Mouse (Mus musculus) liver, embryonic 13.5 days (tissue): ENCODE results near the gene Pex19. TPM values are rescaled to one million over a fixed set of nuclear protein-coding genes. Genes with fewer than 3 reads are reported as not detected.

Experiments
- ATAC-seq: fragments of 200-750 bp; cut with Nextera tagmentation; 2 replicates; pipeline ENCODE4 v1.8.0; 2017; ENCODE audit warnings: low read depth, mild to moderate bottlenecking, moderate number of reproducible peaks, moderate library complexity
- DNase-seq: peaks from one replicate; pipeline ENCODE4 v3.0.0; 2022
- H3K27ac ChIP-seq: fragments of 300-500 bp; sonication (generic); 2 replicates; pipeline ENCODE4 v1.5.1; 2015; ENCODE audit warnings: moderate library complexity, mild to moderate bottlenecking, inconsistent platforms
- H3K27me3 ChIP-seq: fragments of 300-500 bp; sonication (generic); 2 replicates; pipeline ENCODE4 v1.6.1; 2015; ENCODE audit warnings: mild to moderate bottlenecking, inconsistent platforms
- H3K36me3 ChIP-seq: fragments of 300-500 bp; sonication (generic); 2 replicates; pipeline ENCODE4 v1.6.1; 2015; ENCODE audit warnings: mild to moderate bottlenecking, inconsistent platforms
- H3K4me1 ChIP-seq: fragments of 300-500 bp; sonication (generic); replicated peaks from 2 replicates; pipeline ENCODE4 v1.6.1; 2015; ENCODE audit warnings: inconsistent platforms
- H3K4me2 ChIP-seq: fragments of 300-500 bp; sonication (generic); 2 replicates; pipeline ENCODE4 v1.6.1; 2015; ENCODE audit warnings: inconsistent platforms, mild to moderate bottlenecking, moderate library complexity
- H3K4me3 ChIP-seq: fragments of 300-500 bp; sonication (generic); replicated peaks from 2 replicates; pipeline ENCODE4 v1.5.1; 2015; ENCODE audit warnings: mild to moderate bottlenecking, inconsistent platforms
- H3K9ac ChIP-seq: fragments of 300-500 bp; sonication (generic); 2 replicates; pipeline ENCODE4 v1.6.1; 2015; ENCODE audit warnings: mild to moderate bottlenecking, inconsistent platforms
- H3K9me3 ChIP-seq: fragments of 300-500 bp; sonication (generic); replicated peaks from 2 replicates; pipeline ENCODE4 v1.6.1; 2016; ENCODE audit warnings: inconsistent platforms
- WGBS: fragments of 180-500 bp; shearing (Covaris S2); methylation state at CpG from one replicate; pipeline ENCODE4 v1.1.7; 2015; ENCODE audit not compliant: insufficient replicate concordance; 5-methylcytosine and 5-hydroxymethylcytosine counted together
- polyA plus RNA-seq: library from polyadenylated mRNA; unstranded; fragments of >200 nt; fragmentation: Nextera tagmentation; extraction: Ambion mirVana; gene quantifications from 2 replicates; pipeline ENCODE4 v1.2.1, GENCODE M21; 2015

The Pex19 gene
- polyA plus RNA-seq, 1 experiment from 2014 or later: 39.9 TPM

DNA sequence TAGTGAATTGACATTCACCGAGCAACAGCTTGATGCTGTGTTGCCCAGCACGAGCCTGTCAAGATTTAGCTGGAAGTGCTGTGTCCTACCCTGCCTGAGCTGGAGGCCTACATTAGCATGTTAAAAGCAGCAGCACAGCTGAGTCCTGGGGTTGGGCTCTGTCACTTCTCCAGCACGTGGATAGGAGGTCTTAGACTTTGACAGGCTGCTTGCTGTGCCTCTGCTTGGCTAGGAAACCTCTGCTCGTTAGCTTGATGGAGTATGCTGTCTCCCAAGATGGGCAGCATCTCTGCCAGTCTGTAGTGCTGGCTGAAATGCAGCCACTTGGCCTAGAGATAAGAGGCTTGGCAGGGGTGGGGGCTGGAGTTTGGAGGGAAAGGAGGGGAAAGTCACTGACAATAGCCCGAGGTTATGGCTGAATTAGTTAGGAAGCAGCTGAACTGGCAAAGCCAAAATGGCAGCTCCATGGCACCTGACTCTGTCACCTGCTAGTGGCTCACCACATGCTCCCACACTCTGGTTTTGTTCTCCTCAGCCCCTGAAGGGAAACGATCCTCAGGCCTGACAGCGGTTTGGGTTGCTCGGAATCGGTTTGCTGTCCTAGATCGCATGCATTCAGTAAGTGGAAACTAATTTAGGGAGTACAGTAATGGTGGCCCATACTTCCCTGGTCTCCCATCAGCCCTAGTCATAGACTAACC, 18.6 kb upstream of the Pex19 start:
- peaks cover 96% of the 10 kb centered on the region for H3K36me3 ChIP-seq
- H3K4me2 ChIP-seq: no peak overlapping the region
- no peak for DNase-seq
- H3K9ac ChIP-seq: no peak overlapping the region
- no peak overlapping the region for H3K4me3 ChIP-seq
- no peak overlapping the region for H3K27ac ChIP-seq
- H3K9me3 ChIP-seq: no peaks in the 10 kb centered on the region
- WGBS: 82% methylated on average over 10 of the region's 10 CpGs
- H3K4me1 ChIP-seq: no peaks in the 10 kb centered on the region
- ATAC-seq: no peak
- H3K27me3 ChIP-seq: no peaks in the 10 kb centered on the region

- no peak overlapping the region for H3K27ac ChIP-seq
- H3K9ac ChIP-seq: no peak overlapping the region
- no peaks in the 10 kb centered on the region for H3K4me1 ChIP-seq
- ATAC-seq (no peak), DNase-seq (no peak)
- H3K27me3 ChIP-seq: no peaks in the 10 kb centered on the region
- no peak overlapping the region for H3K4me3 ChIP-seq
- H3K9me3 ChIP-seq: no peaks in the 10 kb centered on the region
- H3K4me2 ChIP-seq: no peak overlapping the region
- peaks cover 98% of the 10 kb centered on the region for H3K36me3 ChIP-seq
- WGBS: 85% methylated on average over 5 of the region's 5 CpGs
Measured at GRCm38 (mm10) chr1:172116948-172117347, 9.6 kb upstream of the Pex19 start.

GRCm38 (mm10) chr1:172119100-172119499, 7.5 kb upstream of the Pex19 start:
- ATAC-seq: no peak
- no peak overlapping the region for H3K27ac ChIP-seq
- H3K9me3 ChIP-seq: no peaks in the 10 kb centered on the region
- 63% methylated on average over 6 of the region's 6 CpGs for WGBS
- no peak overlapping the region for H3K4me3 ChIP-seq
- no peaks in the 10 kb centered on the region for H3K4me1 ChIP-seq
- H3K9ac ChIP-seq: no peak overlapping the region
- peaks cover 93% of the 10 kb centered on the region for H3K36me3 ChIP-seq
- H3K27me3 ChIP-seq: no peaks in the 10 kb centered on the region
- no peak overlapping the region for H3K4me2 ChIP-seq
- DNase-seq: no peak

GRCm38 (mm10) chr1:172119720-172120119, 6.8 kb upstream of the Pex19 start:
- no peaks in the 10 kb centered on the region for H3K9me3 ChIP-seq
- H3K4me1 ChIP-seq: no peaks in the 10 kb centered on the region
- no peak overlapping the region for H3K27ac ChIP-seq
- H3K4me3 ChIP-seq: no peak overlapping the region
- WGBS: 54% methylated on average over 3 of the region's 3 CpGs
- H3K9ac ChIP-seq: no peak overlapping the region
- ATAC-seq: no peak
- peaks cover 86% of the 10 kb centered on the region for H3K36me3 ChIP-seq
- no peaks in the 10 kb centered on the region for H3K27me3 ChIP-seq
- H3K4me2 ChIP-seq: no peak overlapping the region
- DNase-seq: peak; percentile 9

DNA sequence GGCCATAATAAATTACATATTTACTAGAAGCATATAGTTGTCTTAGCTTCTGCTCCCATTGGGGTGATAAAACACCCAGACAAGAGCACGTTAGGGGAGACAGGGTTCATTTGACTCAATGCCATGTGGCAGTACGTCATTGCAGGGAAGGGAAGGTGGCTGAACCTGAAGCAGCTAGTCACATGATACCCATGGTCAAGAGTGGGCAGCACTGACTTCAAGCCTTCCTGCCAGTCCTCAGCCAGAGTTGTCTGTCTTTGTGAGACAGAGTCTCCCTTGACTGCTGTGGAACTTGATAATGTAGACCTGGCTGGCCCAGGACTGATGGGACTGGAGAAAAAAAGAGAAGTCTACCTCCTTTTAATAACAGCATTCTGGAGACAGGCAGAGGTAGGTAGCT, 3.9 kb upstream of the Pex19 start:
- no peak for DNase-seq
- H3K4me1 ChIP-seq: peaks cover 11% of the 10 kb centered on the region
- ATAC-seq: no peak
- H3K4me3 ChIP-seq: no peak overlapping the region
- H3K4me2 ChIP-seq: no peak overlapping the region
- 74% methylated on average over 2 of the region's 2 CpGs for WGBS
- no peak overlapping the region for H3K9ac ChIP-seq
- no peaks in the 10 kb centered on the region for H3K9me3 ChIP-seq
- no peaks in the 10 kb centered on the region for H3K27me3 ChIP-seq
- no peak overlapping the region for H3K27ac ChIP-seq
- H3K36me3 ChIP-seq: peaks cover 57% of the 10 kb centered on the region

DNA sequence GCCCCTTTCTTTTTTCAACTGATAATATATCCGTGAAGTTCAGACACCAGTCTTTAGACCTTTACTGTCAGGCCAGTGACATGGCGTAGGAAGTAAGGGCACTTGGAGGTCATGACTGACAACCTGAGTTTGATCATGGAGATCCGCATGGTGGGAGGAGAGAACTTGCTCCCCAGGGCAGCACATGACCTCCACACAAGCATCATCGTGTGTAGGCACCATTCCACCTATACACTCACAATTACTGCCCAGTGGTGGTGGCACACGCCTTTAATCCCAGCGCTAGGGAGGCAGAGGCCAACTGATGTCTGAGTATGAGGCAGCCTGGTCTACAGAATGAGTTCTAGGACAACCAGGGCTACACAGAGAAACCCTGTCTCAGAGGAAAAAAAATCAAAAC, 2.0 kb upstream of the Pex19 start:
- Histone ChIP-seq H3K9ac (no peak overlapping the region), H3K4me3 (no peak overlapping the region), H3K27ac (no peak overlapping the region), H3K4me1 (peaks cover 21% of the 10 kb centered on the region), H3K27me3 (no peaks in the 10 kb centered on the region), H3K4me2 (no peak overlapping the region), H3K9me3 (no peaks in the 10 kb centered on the region), H3K36me3 (peaks cover 52% of the 10 kb centered on the region)
- WGBS: 62% methylated on average over 6 of the region's 6 CpGs
- DNase-seq (no peak), ATAC-seq (no peak)

DNA sequence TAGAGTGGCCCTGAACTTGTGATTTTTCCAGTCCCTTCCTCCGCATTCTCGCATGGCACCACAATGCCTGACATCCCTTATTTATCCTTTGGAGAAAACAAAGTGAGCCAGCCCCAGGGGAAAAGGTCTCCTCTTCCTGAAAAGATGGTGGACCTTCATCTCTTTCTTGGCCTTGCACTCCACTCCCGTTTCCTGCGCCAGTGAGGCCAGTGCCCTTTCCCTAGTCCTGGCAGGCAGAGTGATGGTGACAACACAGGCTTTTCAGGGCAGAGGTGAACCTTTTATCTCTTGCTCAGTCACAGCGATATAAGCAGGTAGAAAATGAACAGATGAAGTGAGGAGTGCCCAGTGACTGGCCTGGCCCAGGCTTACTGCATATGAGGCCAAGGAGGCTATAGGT, 932 bp downstream of the Pex19 start:
- Histone ChIP-seq H3K4me3 (peak overlapping the region; percentile 80), H3K9ac (peak overlapping the region; percentile 87), H3K36me3 (peaks cover 51% of the 10 kb centered on the region), H3K27me3 (no peaks in the 10 kb centered on the region), H3K4me2 (peak overlapping the region; percentile 72), H3K9me3 (no peaks in the 10 kb centered on the region), H3K27ac (no peak overlapping the region), H3K4me1 (peaks cover 21% of the 10 kb centered on the region)
- no peak for ATAC-seq
- 38% methylated on average over 5 of the region's 5 CpGs for WGBS
- peak; percentile 16 for DNase-seq

DNA sequence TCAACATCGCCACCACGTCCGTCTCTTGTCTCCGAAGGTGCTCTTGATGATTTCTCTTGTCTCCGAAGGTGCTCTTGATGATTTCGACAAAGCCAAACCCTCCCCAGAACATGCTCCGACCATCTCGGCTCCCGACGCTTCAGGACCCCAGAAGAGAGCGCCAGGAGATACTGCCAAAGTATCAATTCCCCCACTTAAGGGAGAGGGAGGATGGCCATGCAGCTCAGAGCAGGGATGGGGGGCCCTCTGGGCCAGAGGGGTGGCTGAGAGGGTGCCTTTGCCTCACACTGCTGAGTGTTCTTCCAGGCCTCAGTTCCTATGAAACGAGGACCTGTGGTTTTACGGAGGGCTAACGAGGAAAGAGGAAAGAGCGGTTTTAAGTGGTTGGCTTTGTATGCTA, 2.0 kb downstream of the Pex19 start:
- 90% methylated on average over 15 of the region's 15 CpGs for WGBS
- Histone ChIP-seq H3K4me2 (no peak overlapping the region), H3K27ac (no peak overlapping the region), H3K36me3 (peaks cover 51% of the 10 kb centered on the region), H3K27me3 (no peaks in the 10 kb centered on the region), H3K4me3 (no peak overlapping the region), H3K4me1 (peaks cover 21% of the 10 kb centered on the region), H3K9ac (no peak overlapping the region), H3K9me3 (no peaks in the 10 kb centered on the region)
- no peak for DNase-seq
- ATAC-seq: no peak

GRCm38 (mm10) chr1:172129108-172129507, 2.6 kb downstream of the Pex19 start:
- no peak for DNase-seq
- peaks cover 57% of the 10 kb centered on the region for H3K36me3 ChIP-seq

GRCm38 (mm10) chr1:172129780-172130179, 3.2 kb downstream of the Pex19 start:
- H3K27ac ChIP-seq: no peak overlapping the region
- no peak overlapping the region for H3K4me2 ChIP-seq
- peaks cover 63% of the 10 kb centered on the region for H3K36me3 ChIP-seq
- 82% methylated on average over 5 of the region's 5 CpGs for WGBS
- no peak for DNase-seq
- no peaks in the 10 kb centered on the region for H3K9me3 ChIP-seq
- H3K4me1 ChIP-seq: peaks cover 21% of the 10 kb centered on the region
- ATAC-seq: no peak
- H3K27me3 ChIP-seq: no peaks in the 10 kb centered on the region
- H3K9ac ChIP-seq: no peak overlapping the region
- no peak overlapping the region for H3K4me3 ChIP-seq

More at GRCm38 (mm10) chr1:172129108-172129507, 2.6 kb downstream of the Pex19 start:
- Histone ChIP-seq H3K9ac (no peak overlapping the region), H3K4me3 (no peak overlapping the region), H3K4me1 (peaks cover 21% of the 10 kb centered on the region), H3K27ac (no peak overlapping the region), H3K4me2 (no peak overlapping the region), H3K27me3 (no peaks in the 10 kb centered on the region), H3K9me3 (no peaks in the 10 kb centered on the region)
- WGBS: 86% methylated on average over 2 of the region's 2 CpGs
- ATAC-seq: no peak

GRCm38 (mm10) chr1:172132319-172132718, 5.8 kb downstream of the Pex19 start:
- peaks cover 74% of the 10 kb centered on the region for H3K36me3 ChIP-seq
- WGBS: 83% methylated on average over 7 of the region's 7 CpGs
- no peak for DNase-seq
- H3K4me3 ChIP-seq: no peak overlapping the region
- no peak overlapping the region for H3K27ac ChIP-seq
- peaks cover 13% of the 10 kb centered on the region for H3K4me1 ChIP-seq
- H3K9me3 ChIP-seq: no peaks in the 10 kb centered on the region
- no peak for ATAC-seq
- no peak overlapping the region for H3K4me2 ChIP-seq
- no peaks in the 10 kb centered on the region for H3K27me3 ChIP-seq
- no peak overlapping the region for H3K9ac ChIP-seq

DNA sequence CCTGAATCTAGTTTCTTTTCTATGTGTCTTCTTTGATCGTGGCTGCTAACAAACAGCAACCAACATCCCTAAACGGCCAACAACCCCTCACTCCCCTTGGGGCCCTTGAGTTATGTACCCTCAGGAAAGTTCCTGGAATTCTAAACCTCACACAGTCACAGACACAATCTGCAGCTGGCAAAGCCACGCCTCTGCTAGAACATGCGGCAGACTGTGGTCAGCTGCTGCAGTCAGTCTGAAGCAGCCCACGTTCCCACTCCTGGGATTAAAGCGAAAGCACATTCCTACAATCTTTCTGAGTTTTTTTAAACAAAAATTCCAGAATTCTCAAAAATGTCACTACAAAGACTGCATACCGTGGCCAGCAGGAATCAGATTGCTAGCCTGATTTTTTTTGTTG, 7.0 kb downstream of the Pex19 start:
- Histone ChIP-seq H3K9me3 (no peaks in the 10 kb centered on the region), H3K4me2 (no peak overlapping the region), H3K9ac (no peak overlapping the region), H3K27ac (no peak overlapping the region), H3K4me3 (no peak overlapping the region), H3K36me3 (peaks cover 72% of the 10 kb centered on the region), H3K27me3 (no peaks in the 10 kb centered on the region), H3K4me1 (0 out of 2 replicates have a peak, but pooled peaks cover under 1% of the 10 kb centered on the region)
- DNase-seq (no peak), ATAC-seq (no peak)
- WGBS: 74% methylated on average over 7 of the region's 7 CpGs
